Mouse (Mus musculus): ENCODE data around the gene Nmrk1. TPM values are rescaled to one million over a fixed set of nuclear protein-coding genes. Genes with fewer than 3 reads are reported as not detected.

Gene Nmrk1
- 10 to 100 TPM in 1 of 2 experiments, 1 to 10 TPM in 1; 9.8 to 10.7 TPM for total RNA-seq (2023)

GRCm38 (mm10) chr19:18631644-18632219 lies at the start of gene Nmrk1, which contains the start of gene Ostf1:
TSS of gene Nmrk1 (plus strand) at chr19:18631950.
TSS of gene Ostf1 (minus strand) at chr19:18631823.

GRCm38 (mm10) chr19:18670608-18671007 lies 38.9 kb downstream of the Nmrk1 start, which contains the start of gene Carnmt1:
TSS of gene Carnmt1 (plus strand) at chr19:18670764.

Other genes with a start within 250 kb of the Nmrk1 start
- 100 to 1,000 TPM; 121 TPM for gene Ostf1, start 127 bp upstream of the Nmrk1 start, total RNA-seq (2023)
- 10 to 100 TPM in 1 of 2 experiments, 1 to 10 TPM in 1; 8.3 to 13.7 TPM for gene Carnmt1, start 38.8 kb downstream of the Nmrk1 start, total RNA-seq (2023)
- 10 to 100 TPM; 12.0 to 13.8 TPM for gene D030056L22Rik, start 81.2 kb downstream of the Nmrk1 start, total RNA-seq (2023)
- gene Trpm6, start 118.0 kb downstream of the Nmrk1 start, total RNA-seq (2023) = 1 to 10 TPM in 1 of 2 experiments, under 1 TPM in 1; 0.59 to 1.3 TPM